Mouse (Mus musculus): ENCODE measurements around the gene Siah3. TPM values are rescaled to one million over a fixed set of nuclear protein-coding genes. Genes with fewer than 3 reads are reported as not detected.
"Not testable (repeated sequence)": the region's sequence is repeated elsewhere in the genome, so short reads cannot be mapped to it uniquely, and the experiment has no call there.

Gene Siah3
- polyA plus RNA-seq, 1 experiment: not detected

DNA sequence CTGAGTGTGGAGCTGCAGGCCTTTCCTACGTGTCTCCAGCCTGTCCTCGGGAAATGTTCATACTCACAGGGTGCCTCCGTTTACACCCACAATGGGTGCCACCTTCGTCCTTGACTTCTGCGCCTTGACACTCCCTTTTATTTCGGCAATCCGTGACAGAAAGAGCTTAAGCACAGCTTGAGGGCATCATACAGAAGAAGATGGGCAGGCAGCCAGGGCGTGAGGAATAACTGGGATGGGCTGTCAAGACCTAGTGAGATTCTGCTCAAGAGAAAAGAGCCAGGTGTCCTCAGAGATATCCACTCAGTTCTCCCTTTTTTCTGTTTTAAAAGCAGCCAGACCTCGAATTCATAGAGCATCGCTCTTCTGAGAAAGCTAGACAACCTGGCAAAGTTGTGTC is 21.2 kb upstream of the Siah3 start:
- Histone ChIP-seq H3K4me1 (ENCODE audit: control insufficient read depth, insufficient read depth, low read length) (no peaks in the 10 kb centered on the region), H3K27ac (ENCODE audit: control insufficient read depth, insufficient read depth, low read depth, low read length, poor library complexity) (no peak overlapping the region), H3K4me3 (replicated peaks; ENCODE audit: control insufficient read depth, low read depth, low read length) (no peak overlapping the region)
- TF ChIP-seq CTCF (IDR thresholded peaks at IDR 0.05; ENCODE audit: control insufficient read depth, insufficient read depth, low read length) (no peak), POLR2A (IDR thresholded peaks at IDR 0.05; ENCODE audit: borderline replicate concordance, control insufficient read depth, low read depth, low read length) (no peak)
- WGBS: 82% methylated on average over 10 of the region's 10 CpGs

DNA sequence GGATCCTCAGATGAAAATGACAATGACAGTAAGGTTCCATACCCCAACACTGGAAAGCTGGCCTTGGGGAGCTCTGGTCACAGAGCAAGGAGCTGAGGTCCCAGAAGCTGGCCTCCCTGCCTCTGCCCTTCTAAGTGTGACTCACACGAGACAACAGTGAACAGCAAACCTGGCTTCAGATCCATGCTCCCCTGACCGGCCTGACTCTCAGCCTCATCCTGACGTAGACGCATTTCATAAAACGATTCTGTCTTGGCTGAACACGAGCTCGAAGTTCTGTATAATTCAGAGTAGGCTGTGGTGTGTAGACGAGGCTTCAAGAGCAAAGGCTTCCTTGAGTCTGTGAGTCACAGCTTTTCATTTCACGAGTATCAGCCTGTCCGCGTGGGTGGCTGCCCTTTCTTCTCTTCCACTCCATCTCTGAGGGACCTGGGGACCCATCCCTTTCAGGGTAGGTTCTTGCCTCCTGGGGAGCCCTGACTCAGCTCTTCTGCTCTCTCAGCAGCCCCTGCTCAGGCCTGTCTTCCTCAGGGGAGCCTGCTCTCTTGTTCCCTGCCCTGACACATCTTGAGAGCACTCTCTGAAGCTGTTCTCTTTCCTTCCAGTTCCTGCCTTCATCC is 11.2 kb upstream of the Siah3 start:
- no peak overlapping the region for H3K4me3 ChIP-seq (replicated peaks; ENCODE audit: control insufficient read depth, low read depth, low read length)
- H3K4me1 ChIP-seq (ENCODE audit: control insufficient read depth, insufficient read depth, low read length): no peaks in the 10 kb centered on the region; the same call in 1 of the 2 replicates
- WGBS: 74% methylated on average over 11 of the region's 11 CpGs
- no peak for TF ChIP-seq POLR2A (IDR thresholded peaks at IDR 0.05; ENCODE audit: borderline replicate concordance, control insufficient read depth, low read depth, low read length)
- TF ChIP-seq CTCF (IDR thresholded peaks at IDR 0.05; ENCODE audit: control insufficient read depth, insufficient read depth, low read length): no peak
- H3K27ac ChIP-seq (ENCODE audit: control insufficient read depth, insufficient read depth, low read depth, low read length, poor library complexity): no peak overlapping the region

DNA sequence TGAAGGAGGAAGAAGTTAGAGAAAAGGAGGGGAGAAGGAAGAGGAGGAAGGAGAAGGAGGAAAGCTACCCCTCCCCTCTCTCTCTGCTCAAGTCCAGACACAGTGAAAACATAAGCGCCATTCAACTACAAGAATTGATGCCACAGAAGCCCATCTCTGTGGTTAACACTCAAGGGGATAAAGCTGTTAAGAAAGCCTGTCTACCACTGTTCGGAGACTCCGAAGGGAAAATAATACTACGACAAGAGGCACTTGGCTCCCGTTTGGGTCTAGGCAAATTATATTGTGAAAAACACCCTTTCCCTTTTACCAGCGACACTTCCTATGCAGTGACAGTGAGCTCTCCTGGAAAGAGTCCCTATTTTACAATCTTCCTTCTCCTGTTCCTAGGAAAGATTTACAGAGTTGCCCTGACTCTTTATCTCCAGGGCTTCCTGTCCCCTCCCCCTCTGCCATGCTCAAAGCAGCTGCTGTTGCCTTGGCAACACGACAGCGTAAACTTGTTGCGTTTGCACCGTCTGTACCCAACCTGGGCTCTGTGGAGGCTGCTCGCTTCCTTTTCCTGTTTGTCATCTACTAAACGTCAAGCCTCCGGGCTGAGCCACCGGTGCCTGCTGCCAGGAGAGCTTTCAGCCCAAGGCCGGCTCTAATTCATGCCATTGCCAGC is 10.4 kb upstream of the Siah3 start:
- WGBS: 6% methylated on average over 15 of the region's 15 CpGs
- Histone ChIP-seq H3K4me1 (ENCODE audit: control insufficient read depth, insufficient read depth, low read length) (no peaks in the 10 kb centered on the region; the same call in 1 of the 2 replicates), H3K4me3 (replicated peaks; ENCODE audit: control insufficient read depth, low read depth, low read length) (peak overlapping the region; percentile 17), H3K27ac (ENCODE audit: control insufficient read depth, insufficient read depth, low read depth, low read length, poor library complexity) (no peak overlapping the region; the same call in 1 of the 2 replicates)
- TF ChIP-seq POLR2A (IDR thresholded peaks at IDR 0.05; ENCODE audit: borderline replicate concordance, control insufficient read depth, low read depth, low read length) (peak; percentile 35; the same call in 1 of the 2 replicates), CTCF (IDR thresholded peaks at IDR 0.05; ENCODE audit: control insufficient read depth, insufficient read depth, low read length) (no peak)

DNA sequence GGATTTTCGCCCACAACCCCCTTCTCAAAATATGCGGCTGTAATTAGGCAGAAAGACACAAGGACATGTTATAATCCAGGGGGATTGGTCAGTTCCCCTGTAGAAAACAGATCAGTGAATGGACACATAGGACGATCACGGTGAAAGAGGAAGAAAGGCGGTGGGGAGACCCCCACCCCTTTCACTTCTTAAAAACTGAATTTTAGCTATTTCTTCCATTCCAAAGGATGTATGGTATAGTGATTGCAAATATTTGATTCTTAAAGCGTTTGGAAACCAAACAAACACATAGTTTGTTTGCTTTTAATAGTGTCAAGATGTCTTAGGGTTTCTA is 9.9 kb upstream of the Siah3 start:
- H3K27ac ChIP-seq (ENCODE audit: control insufficient read depth, insufficient read depth, low read depth, low read length, poor library complexity): no peak overlapping the region; the same call in 1 of the 2 replicates
- no peaks in the 10 kb centered on the region; the same call in 1 of the 2 replicates for H3K4me1 ChIP-seq (ENCODE audit: control insufficient read depth, insufficient read depth, low read length)
- H3K4me3 ChIP-seq (replicated peaks; ENCODE audit: control insufficient read depth, low read depth, low read length): peak overlapping the region; percentile 17
- WGBS: 8% methylated on average over 6 of the region's 6 CpGs
- TF ChIP-seq POLR2A (IDR thresholded peaks at IDR 0.05; ENCODE audit: borderline replicate concordance, control insufficient read depth, low read depth, low read length): no peak
- no peak for TF ChIP-seq CTCF (IDR thresholded peaks at IDR 0.05; ENCODE audit: control insufficient read depth, insufficient read depth, low read length)

DNA sequence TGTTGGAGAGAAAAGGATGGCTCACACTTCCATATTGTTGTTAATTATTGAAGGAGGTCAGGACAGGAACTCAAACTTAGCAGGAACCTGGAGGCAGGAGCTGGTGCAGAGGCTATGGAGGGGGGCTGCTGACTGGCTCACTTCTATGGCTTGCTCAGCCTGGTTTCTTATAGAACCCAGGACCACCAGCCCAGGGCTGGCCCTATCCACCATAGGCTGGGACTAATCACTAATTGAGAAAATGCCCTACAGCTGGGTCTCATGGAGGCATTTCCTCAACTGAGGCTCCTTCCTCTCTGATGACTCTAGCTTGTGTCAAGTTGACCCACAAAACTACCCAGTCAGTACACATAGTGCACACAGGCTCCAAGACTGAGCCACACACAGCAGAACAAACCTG is 9.5 kb upstream of the Siah3 start:
- H3K27ac ChIP-seq (ENCODE audit: control insufficient read depth, insufficient read depth, low read depth, low read length, poor library complexity); H3K4me3 ChIP-seq (replicated peaks; ENCODE audit: control insufficient read depth, low read depth, low read length); H3K4me1 ChIP-seq (ENCODE audit: control insufficient read depth, insufficient read depth, low read length): not testable (repeated sequence)

DNA sequence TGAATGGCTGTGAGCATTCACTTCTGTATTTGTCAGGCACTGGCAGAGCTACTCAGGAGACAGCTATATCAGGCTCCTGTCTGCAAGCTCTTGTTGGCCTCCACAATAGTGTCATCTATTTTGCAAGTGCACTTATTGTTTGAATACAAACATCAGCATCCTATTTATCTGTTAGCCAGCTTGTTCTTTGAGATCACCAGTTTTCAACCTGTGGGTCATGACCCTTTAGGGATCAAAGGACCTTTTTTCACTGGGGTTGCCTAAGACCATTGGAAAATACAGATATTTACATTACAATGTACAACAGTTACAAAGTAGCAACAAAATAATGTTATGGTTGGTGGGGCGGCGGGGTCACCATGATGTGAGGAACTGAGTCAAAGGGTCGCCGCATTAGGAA is 1.9 kb upstream of the Siah3 start:
- whole genome bisulfite sequencing: 92% methylated on average over 4 of the region's 4 CpGs
- TF ChIP-seq POLR2A (IDR thresholded peaks at IDR 0.05; ENCODE audit: borderline replicate concordance, control insufficient read depth, low read depth, low read length) (no peak), CTCF (IDR thresholded peaks at IDR 0.05; ENCODE audit: control insufficient read depth, insufficient read depth, low read length) (no peak)
- Histone ChIP-seq H3K4me3 (replicated peaks; ENCODE audit: control insufficient read depth, low read depth, low read length) (no peak overlapping the region), H3K4me1 (ENCODE audit: control insufficient read depth, insufficient read depth, low read length) (no peaks in the 10 kb centered on the region), H3K27ac (ENCODE audit: control insufficient read depth, insufficient read depth, low read depth, low read length, poor library complexity) (no peak overlapping the region)

DNA sequence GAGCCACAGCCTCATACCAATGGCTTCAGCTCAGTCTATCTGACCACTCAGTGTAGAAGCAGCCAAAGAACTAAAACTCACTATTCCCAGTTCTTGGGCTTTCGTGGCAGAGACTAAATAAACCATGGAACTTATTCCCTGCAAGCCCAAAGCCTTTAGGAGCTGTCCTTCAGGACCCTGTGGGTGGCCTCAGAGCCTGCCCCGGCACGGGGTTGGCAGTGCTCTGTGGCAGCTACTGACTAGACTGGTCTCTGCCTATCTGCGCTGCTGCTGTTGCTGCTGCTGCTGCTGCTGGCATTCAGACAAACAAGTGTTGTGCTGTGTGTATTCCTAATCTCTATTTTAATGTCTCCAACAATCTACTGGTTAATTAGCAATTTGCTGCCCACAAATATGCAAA is 1.1 kb upstream of the Siah3 start:
- WGBS: 18% methylated on average over 4 of the region's 4 CpGs
- no peak overlapping the region for H3K4me3 ChIP-seq (replicated peaks; ENCODE audit: control insufficient read depth, low read depth, low read length)
- H3K4me1 ChIP-seq (ENCODE audit: control insufficient read depth, insufficient read depth, low read length): no peaks in the 10 kb centered on the region
- no peak overlapping the region for H3K27ac ChIP-seq (ENCODE audit: control insufficient read depth, insufficient read depth, low read depth, low read length, poor library complexity)
- no peak for TF ChIP-seq POLR2A (IDR thresholded peaks at IDR 0.05; ENCODE audit: borderline replicate concordance, control insufficient read depth, low read depth, low read length)
- TF ChIP-seq CTCF (IDR thresholded peaks at IDR 0.05; ENCODE audit: control insufficient read depth, insufficient read depth, low read length): no peak

DNA sequence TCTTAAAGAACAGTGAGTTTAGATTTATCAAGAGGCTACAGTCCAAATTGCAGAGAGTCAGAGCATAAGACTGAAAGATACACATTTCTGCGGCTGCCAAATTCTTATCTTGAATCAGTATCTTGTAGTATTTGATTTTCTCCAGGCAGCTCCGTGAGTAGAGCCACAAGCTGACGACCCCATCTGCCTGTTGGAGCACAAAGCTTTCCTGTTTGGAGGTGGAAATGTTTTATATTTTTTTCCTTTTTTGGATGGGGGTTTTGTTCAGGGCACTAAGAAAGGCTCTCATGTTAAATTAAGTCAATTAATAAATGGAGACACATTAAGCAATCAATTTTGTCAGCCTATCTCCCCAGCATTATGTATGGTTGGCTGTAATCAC is 430 bp upstream of the Siah3 start:
- H3K4me1 ChIP-seq (ENCODE audit: control insufficient read depth, insufficient read depth, low read length): no peaks in the 10 kb centered on the region
- no peak for TF ChIP-seq CTCF (IDR thresholded peaks at IDR 0.05; ENCODE audit: control insufficient read depth, insufficient read depth, low read length)
- TF ChIP-seq POLR2A (IDR thresholded peaks at IDR 0.05; ENCODE audit: borderline replicate concordance, control insufficient read depth, low read depth, low read length): no peak
- H3K27ac ChIP-seq (ENCODE audit: control insufficient read depth, insufficient read depth, low read depth, low read length, poor library complexity): no peak overlapping the region
- WGBS: 38% methylated on average over 3 of the region's 3 CpGs
- H3K4me3 ChIP-seq (replicated peaks; ENCODE audit: control insufficient read depth, low read depth, low read length): no peak overlapping the region
